Mouse (Mus musculus): Measurements from ENCODE around the gene Slc9a9. TPM values are rescaled to one million over a fixed set of nuclear protein-coding genes. Genes with fewer than 3 reads are reported as not detected.

Slc9a9 gene
- total and polyA plus RNA-seq, 3 experiments: 0.46 to 0.71 TPM; not detected in 1

DNA sequence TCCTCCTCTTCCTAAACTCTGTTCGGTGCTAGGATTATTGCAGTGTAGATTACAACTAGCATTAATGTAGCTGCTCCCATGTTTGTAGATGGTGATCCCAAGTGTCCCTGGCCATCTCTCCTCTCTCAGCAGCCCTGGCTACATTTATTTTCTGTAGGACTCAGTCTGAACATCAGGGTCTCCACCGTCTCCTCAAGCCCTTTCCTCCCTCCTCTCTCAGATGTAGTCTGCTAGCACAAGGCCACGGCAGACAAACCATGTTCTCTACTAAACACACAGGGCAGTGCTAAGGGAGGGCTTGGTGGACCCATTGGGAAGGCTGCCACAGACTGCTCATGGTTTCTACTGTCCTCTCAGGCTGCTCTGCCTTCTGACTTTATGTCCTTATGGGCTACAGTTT lies 397.3 kb downstream of the Slc9a9 start:
- H3K27ac ChIP-seq (ENCODE audit: control insufficient read depth, low read depth, low read length): no peak overlapping the region
- no peaks in the 10 kb centered on the region for H3K9me3 ChIP-seq (replicated peaks; ENCODE audit: insufficient read depth, low read length)
- H3K27me3 ChIP-seq (ENCODE audit: control insufficient read depth in 1 of 2, insufficient read depth in 2 of 2, low read length in 2 of 2): no peaks in the 10 kb centered on the region
- no peaks in the 10 kb centered on the region for H3K79me2 ChIP-seq (ENCODE audit: control insufficient read depth, insufficient read depth, low read length, poor library complexity)
- no peak for DNase-seq (ENCODE audit: low read depth, low spot score)
- TF ChIP-seq POLR2AphosphoS5 (IDR thresholded peaks at IDR 0.05; ENCODE audit: borderline replicate concordance, low read depth, low read length): no peak
- TF ChIP-seq ZMIZ1 (IDR thresholded peaks at IDR 0.05; ENCODE audit: low read depth, low read length): no peak
- TF ChIP-seq CHD2 (IDR thresholded peaks at IDR 0.05; ENCODE audit: low read length): no peak
- no peak for TF ChIP-seq RAD21 (IDR thresholded peaks at IDR 0.05; ENCODE audit: low read depth, low read length)
- no peak overlapping the region for H3K9ac ChIP-seq (ENCODE audit: control insufficient read depth, low read depth, low read length, poor library complexity, severe bottlenecking)
- H3K4me3 ChIP-seq (ENCODE audit: control insufficient read depth in 1 of 2, insufficient read depth in 1 of 2, low read depth in 2 of 2, low read length in 2 of 2): no peak overlapping the region
- H3K4me1 ChIP-seq (ENCODE audit: control insufficient read depth in 1 of 2, insufficient read depth in 2 of 2, low read length in 2 of 2): no peaks in the 10 kb centered on the region
- H3K36me3 ChIP-seq (ENCODE audit: control insufficient read depth in 1 of 2, insufficient read depth in 2 of 2, low read length in 2 of 2): no peaks in the 10 kb centered on the region

DNA sequence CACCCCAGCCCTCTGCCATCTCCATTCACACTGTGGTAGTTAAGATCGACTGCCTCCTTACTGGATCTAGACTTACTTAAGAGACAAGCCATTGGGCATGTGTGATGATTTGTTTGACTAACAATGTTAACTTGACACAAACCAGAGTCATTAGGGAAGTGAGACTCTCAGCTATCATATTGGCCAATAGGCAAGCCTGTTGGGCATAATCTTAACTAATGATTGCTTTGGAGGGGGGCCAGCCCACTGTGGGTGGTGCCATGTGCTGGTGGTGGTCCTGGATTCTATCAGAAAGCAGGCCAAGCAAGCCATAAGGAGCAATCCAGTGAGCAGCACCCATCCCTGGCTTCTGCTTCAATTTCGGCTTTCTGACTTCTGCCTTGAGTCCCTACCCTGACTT lies 398.8 kb downstream of the Slc9a9 start:
- no peak for DNase-seq (ENCODE audit: low read depth, low spot score)
- H3K27me3 ChIP-seq (ENCODE audit: control insufficient read depth in 1 of 2, insufficient read depth in 2 of 2, low read length in 2 of 2): no peaks in the 10 kb centered on the region
- H3K4me3 ChIP-seq (ENCODE audit: control insufficient read depth in 1 of 2, insufficient read depth in 1 of 2, low read depth in 2 of 2, low read length in 2 of 2): no peak overlapping the region
- H3K27ac ChIP-seq (ENCODE audit: control insufficient read depth, low read depth, low read length): no peak overlapping the region
- H3K79me2 ChIP-seq (ENCODE audit: control insufficient read depth, insufficient read depth, low read length, poor library complexity): no peaks in the 10 kb centered on the region
- no peaks in the 10 kb centered on the region for H3K36me3 ChIP-seq (ENCODE audit: control insufficient read depth in 1 of 2, insufficient read depth in 2 of 2, low read length in 2 of 2)
- no peaks in the 10 kb centered on the region for H3K9me3 ChIP-seq (replicated peaks; ENCODE audit: insufficient read depth, low read length)
- no peaks in the 10 kb centered on the region for H3K4me1 ChIP-seq (ENCODE audit: control insufficient read depth in 1 of 2, insufficient read depth in 2 of 2, low read length in 2 of 2)
- TF ChIP-seq POLR2AphosphoS5 (IDR thresholded peaks at IDR 0.05; ENCODE audit: borderline replicate concordance, low read depth, low read length) (no peak), NELFE (IDR thresholded peaks at IDR 0.05; ENCODE audit: low read depth, low read length) (no peak)
- no peak overlapping the region for H3K9ac ChIP-seq (ENCODE audit: control insufficient read depth, low read depth, low read length, poor library complexity, severe bottlenecking)

DNA sequence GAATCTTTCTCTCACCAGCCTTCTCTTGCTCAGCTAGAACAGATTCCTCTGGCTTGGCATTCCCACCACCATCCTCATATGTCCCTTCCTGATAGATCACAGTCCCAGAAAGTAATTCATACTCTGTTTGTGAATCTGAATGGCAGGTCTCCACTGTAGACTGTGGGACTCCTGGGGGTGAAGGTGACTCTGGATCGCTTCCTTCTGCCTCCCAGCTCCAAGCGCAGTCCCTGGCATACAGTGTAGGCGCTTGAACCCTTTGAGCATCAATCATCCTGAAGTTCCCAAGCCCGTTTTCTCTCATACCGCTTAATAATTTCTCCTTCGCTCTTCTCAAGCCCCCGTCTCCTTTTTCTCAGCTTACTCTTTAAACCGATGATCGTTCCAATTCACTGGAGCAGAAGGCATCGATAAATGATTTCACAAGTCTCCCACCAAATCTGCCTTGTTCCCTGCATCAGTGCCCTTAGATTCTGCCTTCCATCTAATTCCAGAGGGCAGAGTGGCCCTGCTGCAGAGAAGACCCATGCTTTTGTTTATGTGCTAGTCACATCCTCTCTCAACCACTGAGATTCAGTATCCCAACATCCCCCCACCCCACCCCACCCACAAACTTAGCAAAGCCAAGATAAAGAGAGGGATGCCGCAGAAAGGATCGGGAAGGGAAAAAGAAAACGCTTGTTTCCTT lies 401.3 kb downstream of the Slc9a9 start:
- Histone ChIP-seq H3K27me3 (ENCODE audit: control insufficient read depth in 1 of 2, insufficient read depth in 2 of 2, low read length in 2 of 2) (no peaks in the 10 kb centered on the region), H3K36me3 (ENCODE audit: control insufficient read depth in 1 of 2, insufficient read depth in 2 of 2, low read length in 2 of 2) (no peaks in the 10 kb centered on the region), H3K9ac (ENCODE audit: control insufficient read depth, low read depth, low read length, poor library complexity, severe bottlenecking) (no peak overlapping the region), H3K4me3 (ENCODE audit: control insufficient read depth in 1 of 2, insufficient read depth in 1 of 2, low read depth in 2 of 2, low read length in 2 of 2) (no peak overlapping the region), H3K9me3 (replicated peaks; ENCODE audit: insufficient read depth, low read length) (no peaks in the 10 kb centered on the region), H3K79me2 (ENCODE audit: control insufficient read depth, insufficient read depth, low read length, poor library complexity) (no peaks in the 10 kb centered on the region), H3K4me1 (ENCODE audit: control insufficient read depth in 1 of 2, insufficient read depth in 2 of 2, low read length in 2 of 2) (no peaks in the 10 kb centered on the region), H3K27ac (ENCODE audit: control insufficient read depth, low read depth, low read length) (no peak overlapping the region)
- no peak for DNase-seq (ENCODE audit: low read depth, low spot score)
- TF ChIP-seq ETS1 (IDR thresholded peaks at IDR 0.05; ENCODE audit: low read depth, low read length) (no peak), GATA1 (IDR thresholded peaks at IDR 0.05; ENCODE audit: low read depth, low read length) (no peak)

DNA sequence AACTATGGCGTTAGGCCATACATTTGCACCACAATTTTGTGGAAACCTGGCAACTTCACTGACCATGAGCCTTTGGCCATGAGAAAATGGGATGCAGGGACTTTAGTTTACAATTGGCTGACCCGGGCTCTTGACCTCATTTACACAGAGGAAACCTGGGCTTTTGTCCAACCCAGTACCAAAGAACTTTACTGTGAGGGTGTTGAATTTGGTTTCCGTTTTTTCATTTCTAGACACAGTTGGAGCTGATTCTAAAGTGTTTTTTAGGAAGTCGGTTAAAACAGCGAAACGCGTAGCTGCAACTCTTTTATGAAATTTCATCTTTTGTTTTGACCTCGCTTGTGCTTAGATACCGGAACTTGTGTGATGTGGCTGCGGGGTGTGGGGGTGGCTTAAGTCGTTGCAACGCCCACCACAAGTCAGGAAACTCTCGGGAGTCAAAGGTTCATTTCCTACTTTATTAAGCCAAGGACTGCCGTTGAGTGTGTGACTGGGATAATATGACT lies 402.8 kb downstream of the Slc9a9 start:
- Histone ChIP-seq H3K9ac (ENCODE audit: control insufficient read depth, low read depth, low read length, poor library complexity, severe bottlenecking) (no peak overlapping the region), H3K27ac (ENCODE audit: control insufficient read depth, low read depth, low read length) (no peak overlapping the region), H3K36me3 (ENCODE audit: control insufficient read depth in 1 of 2, insufficient read depth in 2 of 2, low read length in 2 of 2) (no peaks in the 10 kb centered on the region), H3K4me3 (ENCODE audit: control insufficient read depth in 1 of 2, insufficient read depth in 1 of 2, low read depth in 2 of 2, low read length in 2 of 2) (no peak overlapping the region), H3K79me2 (ENCODE audit: control insufficient read depth, insufficient read depth, low read length, poor library complexity) (no peaks in the 10 kb centered on the region), H3K9me3 (replicated peaks; ENCODE audit: insufficient read depth, low read length) (no peaks in the 10 kb centered on the region), H3K4me1 (ENCODE audit: control insufficient read depth in 1 of 2, insufficient read depth in 2 of 2, low read length in 2 of 2) (no peaks in the 10 kb centered on the region), H3K27me3 (ENCODE audit: control insufficient read depth in 1 of 2, insufficient read depth in 2 of 2, low read length in 2 of 2) (no peaks in the 10 kb centered on the region)
- TF ChIP-seq MAFK (IDR thresholded peaks at IDR 0.05; ENCODE audit: borderline replicate concordance, low read depth, low read length): no peak
- no peak for TF ChIP-seq ZC3H11A (IDR thresholded peaks at IDR 0.05; ENCODE audit: low read depth, low read length)
- DNase-seq (ENCODE audit: low read depth, low spot score): no peak

All from MEL (cell line).